ENCODE assay signal across 23 mouse cellular contexts in genomic region chr8:84429014-84429413, GRCm38 (mm10). TPM values are rescaled to one million over a fixed set of nuclear protein-coding genes. Genes with fewer than 3 reads are reported as not detected.
DNase-seq lines count a peak whose midpoint lies in the region; ATAC-seq and TF ChIP-seq lines count a peak whose summit lies in the region.
"Had no signal": no experiment of that assay in that cellular context is flagged by ENCODE, and none has a peak within 500 bp of the region (broad histone marks: within the 10 kb centered on the region; RNA-seq: fewer than 3 reads in every experiment).

No protein-coding gene starts in this region.

- no peak overlapping the region for H3K4me3 ChIP-seq in left cerebral cortex, adult 2 months
- no peak overlapping the region for H3K4me3 ChIP-seq in ES-Bruce4 (ENCODE audit: low read depth, low read length)
- H3K4me3 ChIP-seq in forebrain, embryonic 11.5 days (ENCODE audit: low read depth, low read length) = no peak overlapping the region
- H3K4me3 ChIP-seq: embryonic facial prominence, embryonic 10.5 days; embryonic facial prominence, embryonic 12.5 days; forebrain, embryonic 12.5 days had no signal

- no peak overlapping the region for H3K9ac ChIP-seq in ES-Bruce4 (ENCODE audit: low read depth, poor library complexity, severe bottlenecking)
- no peak overlapping the region for H3K9ac ChIP-seq in forebrain, embryonic 11.5 days (ENCODE audit: low read length)
- H3K9ac ChIP-seq: embryonic facial prominence, embryonic 12.5 days; forebrain, embryonic 12.5 days had no signal

- H3K36me3 ChIP-seq in ES-Bruce4 (ENCODE audit: control insufficient read depth, insufficient read depth, low read length, poor library complexity, severe bottlenecking) = no peaks in the 10 kb centered on the region
- H3K36me3 ChIP-seq in forebrain, embryonic 11.5 days (ENCODE audit: control insufficient read depth, insufficient read depth, low read length) = no peaks in the 10 kb centered on the region
- H3K36me3 ChIP-seq: embryonic facial prominence, embryonic 10.5 days; embryonic facial prominence, embryonic 12.5 days; forebrain, embryonic 12.5 days; G1E had no signal

- no peaks in the 10 kb centered on the region for H3K27me3 ChIP-seq in ES-Bruce4 (ENCODE audit: control insufficient read depth, insufficient read depth, low read length, poor library complexity, severe bottlenecking)
- no peaks in the 10 kb centered on the region for H3K27me3 ChIP-seq in forebrain, embryonic 11.5 days (ENCODE audit: control insufficient read depth, insufficient read depth, low read length)
- H3K27me3 ChIP-seq: embryonic facial prominence, embryonic 12.5 days; forebrain, embryonic 12.5 days had no signal

- no peaks in the 10 kb centered on the region for H3K9me3 ChIP-seq in ES-Bruce4 (replicated peaks; ENCODE audit: control insufficient read depth, insufficient read depth, low read length, poor library complexity, severe bottlenecking)
- no peaks in the 10 kb centered on the region for H3K9me3 ChIP-seq in forebrain, embryonic 11.5 days (ENCODE audit: control insufficient read depth, low read length)
- H3K9me3 ChIP-seq: embryonic facial prominence, embryonic 10.5 days; embryonic facial prominence, embryonic 12.5 days; forebrain, embryonic 12.5 days; G1E had no signal

- peak overlapping the region; percentile 32; the same call in 1 of the 2 replicates for H3K27ac ChIP-seq in left cerebral cortex, adult 2 months
- H3K27ac ChIP-seq in ES-Bruce4 (ENCODE audit: insufficient read depth, low read length) = peak overlapping the region; percentile 27; the same call in 1 of the 2 replicates
- H3K27ac ChIP-seq in forebrain, embryonic 11.5 days (ENCODE audit: low read depth, low read length) = no peak overlapping the region
- H3K27ac ChIP-seq: embryonic facial prominence, embryonic 10.5 days; embryonic facial prominence, embryonic 12.5 days; forebrain, embryonic 12.5 days had no signal

- no peak for DNase-seq in left cerebral cortex, adult 2 months (ENCODE audit: extremely low spot score in 1 of 2, low spot score in 2 of 2)
- DNase-seq in left cerebral cortex, postnatal 4 days = no peak
- DNase-seq in ES-CJ7 (ENCODE audit: low read depth, low spot score) (peak; percentile 84), R1 (ENCODE audit: low read depth, low spot score) (peak; percentile 92), liver (no peak)
- DNase-seq in urinary bladder, postnatal 25 days (ENCODE audit: low spot score) = no peak
- DNase-seq in forebrain, embryonic 11.5 days (ENCODE audit: low spot score) = no peak
- DNase-seq: adrenal gland, adult 8-10 months; adrenal gland, postnatal 14 days; adrenal gland, postnatal 36 days; cerebellum, adult 18-20 months; cerebellum, adult 9-10 months; cerebellum, postnatal 10 days; cerebellum, postnatal 25 days had no signal

- no peak overlapping the region for H3K4me2 ChIP-seq in forebrain, embryonic 11.5 days (ENCODE audit: low read depth, low read length, severe bottlenecking)
- H3K4me2 ChIP-seq: embryonic facial prominence, embryonic 12.5 days; forebrain, embryonic 12.5 days had no signal

- peaks cover 2% of the 10 kb centered on the region for H3K4me1 ChIP-seq in ES-Bruce4 (ENCODE audit: control insufficient read depth, insufficient read depth, low read length)
- no peaks in the 10 kb centered on the region for H3K4me1 ChIP-seq in forebrain, embryonic 11.5 days (replicated peaks; ENCODE audit: control insufficient read depth, insufficient read depth, low read length)
- H3K4me1 ChIP-seq: embryonic facial prominence, embryonic 10.5 days; embryonic facial prominence, embryonic 12.5 days had no signal

- TF ChIP-seq CTCF in left cerebral cortex, adult 2 months (IDR thresholded peaks at IDR 0.05) = no peak
- no peak for TF ChIP-seq CTCF in ES-Bruce4 (IDR thresholded peaks at IDR 0.05; ENCODE audit: low read depth, low read length)

- WGBS in forebrain, embryonic 11.5 days = 27% methylated on average over 4 of the region's 4 CpGs

- TF ChIP-seq POLR2A in ES-Bruce4 (IDR thresholded peaks at IDR 0.05; ENCODE audit: insufficient read depth, low read length) = no peak

- no peak for TF ChIP-seq EP300 in ES-Bruce4 (IDR thresholded peaks at IDR 0.05; ENCODE audit: insufficient read depth, low read depth, low read length)

- intact Hi-C loops in left cerebral cortex, adult 2 months (cut with DNase I) = no loop called here
- intact Hi-C loops in left cerebral cortex, postnatal 4 days (cut with DNase I) = no loop called here

- ATAC-seq in forebrain, embryonic 11.5 days (replicated peaks; ENCODE audit: low FRiP score) = no peak
- ATAC-seq: activated CD4-positive, CD25-positive, alpha-beta regulatory T cell, adult 4 months; forebrain, embryonic 14.5 days; forebrain, embryonic 16.5 days; Patski had no signal

RNA-seq across cellular contexts. Expression of gene Cacna1a, which starts 40.8 kb away (rescaled TPM):
- 100 to 1,000 TPM; 243 to 258 TPM for total RNA-seq in left cerebral cortex, adult 2 months (2021)
- total RNA-seq in left cerebral cortex, postnatal 4 days (2021) = 100 to 1,000 TPM; 151 to 183 TPM
- 24.0 and 38.3 TPM in 2 replicates for polyA plus RNA-seq in ES-Bruce4 (2011; ENCODE audit: insufficient read depth, insufficient read length, low read depth, missing spikeins)
- 6.9 and 7.7 TPM in 2 replicates for polyA plus RNA-seq in forebrain, embryonic 11.5 days (2014; fragmentation: Nextera tagmentation; extraction: Ambion mirVana)

Comparison
In these comparisons a context has a peak if more than half of its experiments do, and no peak if none do; other contexts are left out.
1. DNase-seq: peak in ES-CJ7 (single experiment) and R1 (single experiment); none in left cerebral cortex, adult 2 months (0 of 2), left cerebral cortex, postnatal 4 days (single experiment), liver (single experiment), urinary bladder, postnatal 25 days (single experiment) and forebrain, embryonic 11.5 days (single experiment).